Mouse (Mus musculus) adrenal gland, postnatal 0 days (tissue): ENCODE measurements around the gene Sox18. TPM values are rescaled to one million over a fixed set of nuclear protein-coding genes. Genes with fewer than 3 reads are reported as not detected.

Experiments used
- polyA plus RNA-seq: library from polyadenylated mRNA; unstranded; fragments of >200 nt; fragmentation: Nextera tagmentation; extraction: Ambion mirVana; gene quantifications from 2 replicates; pipeline ENCODE4 v1.2.1, GENCODE M21; 2015

Gene Sox18
- polyA plus RNA-seq: 18.4 and 38.6 TPM in 2 replicates

GRCm38 (mm10) chr2:181671326-181671725, at the start of gene Sox18:
Gene Sox18 (minus strand): TSS chr2:181671640.

GRCm38 (mm10) chr2:181714903-181715326, 43.5 kb upstream of the Sox18 start, which contains the start of gene Oprl1:
Gene Oprl1 (plus strand): TSS chr2:181715016.

DNA sequence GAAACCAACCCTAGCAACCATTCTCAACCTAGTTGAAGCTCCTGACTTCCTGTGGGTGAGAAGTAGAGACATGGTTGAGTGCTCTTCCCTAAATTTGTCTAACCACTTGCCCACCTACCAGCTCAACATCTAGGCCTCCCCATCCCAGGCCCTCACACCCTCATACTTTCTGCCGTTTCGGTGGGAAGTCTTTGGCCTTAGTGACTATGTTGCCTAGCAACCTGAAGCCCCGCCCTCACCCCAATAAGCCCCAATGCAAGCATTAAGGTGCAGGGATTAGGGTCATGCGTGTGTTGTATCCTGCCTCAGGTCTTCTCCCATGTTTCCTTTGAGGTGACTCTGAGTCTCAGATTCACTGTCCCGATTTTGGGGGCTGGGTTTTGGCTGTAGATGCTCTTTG, 26.8 kb upstream of the Sox18 start, which contains the start of gene Lkaaear1:
Gene Lkaaear1 (minus strand): TSS at position 202 of the 400 bp plus-strand sequence.

GRCm38 (mm10) chr2:181693339-181694280, 22.2 kb upstream of the Sox18 start, which contains the start of gene Rgs19:
Gene Rgs19 (minus strand): TSS chr2:181693977.

DNA sequence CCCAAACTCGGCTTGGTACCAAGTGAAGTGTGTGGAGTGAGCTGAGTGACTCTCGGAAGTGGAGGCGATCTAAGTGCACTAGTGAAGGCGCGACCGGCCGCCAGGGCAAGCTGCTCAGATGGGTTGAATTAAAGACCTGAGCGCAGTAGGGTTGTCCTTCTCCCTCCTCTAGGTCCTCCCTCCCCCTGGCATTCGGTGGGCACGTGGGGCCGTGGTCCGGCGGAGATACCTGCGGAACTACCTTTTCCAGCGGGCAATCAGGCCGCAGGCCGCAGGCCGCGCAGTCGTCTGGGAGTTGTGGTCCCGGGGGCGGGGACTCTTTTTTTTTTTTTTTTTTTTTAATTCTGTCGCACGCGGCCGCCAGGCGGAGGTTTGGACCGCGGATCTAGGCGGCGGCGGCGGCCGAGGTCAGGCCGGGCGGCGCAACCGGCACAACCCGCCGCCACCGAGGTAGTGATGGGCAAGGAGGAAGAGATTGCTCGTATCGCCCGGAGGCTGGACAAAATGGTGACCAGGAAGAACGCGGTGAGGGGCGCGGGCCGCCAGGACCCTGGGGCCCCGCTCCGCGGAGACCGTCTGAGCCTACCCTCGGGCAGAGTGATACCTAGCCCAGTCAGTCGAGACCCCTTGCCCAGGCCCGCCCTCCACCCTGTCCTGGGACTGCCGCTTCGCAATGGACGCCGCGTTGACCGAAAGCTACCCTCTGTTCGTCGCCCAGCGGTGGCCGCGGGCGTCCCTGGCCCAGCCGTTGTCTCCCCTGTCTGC, 8.7 kb upstream of the Sox18 start, which contains the start of gene Tcea2:
Gene Tcea2 (plus strand): TSS at position 360 of the 765 bp plus-strand sequence.

GRCm38 (mm10) chr2:181656734-181657133, 14.7 kb downstream of the Sox18 start, which contains the start of gene Gm29797:
Gene Gm29797 (plus strand): TSS chr2:181657034.

Other genes with a start within 250 kb of the Sox18 start
- gene Zbtb46, start 212.2 kb downstream of the Sox18 start, polyA plus RNA-seq: 12.8 and 16.5 TPM in 2 replicates
- gene Abhd16b, start 178.4 kb downstream of the Sox18 start, polyA plus RNA-seq: 0.26 TPM in 1 of 2 replicates, not detected in the other
- 209 and 229 TPM in 2 replicates for gene Tpd52l2, start 174.5 kb downstream of the Sox18 start, polyA plus RNA-seq
- gene Dnajc5, start 151.2 kb downstream of the Sox18 start, polyA plus RNA-seq: 47.4 and 56.3 TPM in 2 replicates
- gene Uckl1, start 86.7 kb downstream of the Sox18 start, polyA plus RNA-seq: 42.5 and 70.6 TPM in 2 replicates
- gene Prpf6, start 79.8 kb downstream of the Sox18 start, polyA plus RNA-seq: 29.2 and 43.1 TPM in 2 replicates
- gene Zfp512b, start 78.8 kb downstream of the Sox18 start, polyA plus RNA-seq: 29.7 and 35.5 TPM in 2 replicates
- gene Samd10, start 72.4 kb downstream of the Sox18 start, polyA plus RNA-seq: 21.4 and 21.8 TPM in 2 replicates
- gene Gm29797, start 14.6 kb downstream of the Sox18 start, polyA plus RNA-seq: 0.37 TPM in 1 of 2 replicates, not detected in the other
- gene Tcea2, start 8.7 kb upstream of the Sox18 start, polyA plus RNA-seq: 15.1 and 18.1 TPM in 2 replicates
- 23.9 and 30.7 TPM in 2 replicates for gene Rgs19, start 22.3 kb upstream of the Sox18 start, polyA plus RNA-seq
- gene Lkaaear1, start 26.8 kb upstream of the Sox18 start, polyA plus RNA-seq: not detected in 2 replicates
- 3.3 and 9.9 TPM in 2 replicates for gene Oprl1, start 43.4 kb upstream of the Sox18 start, polyA plus RNA-seq
- gene Myt1, start 91.7 kb upstream of the Sox18 start, polyA plus RNA-seq: 3.6 and 4.9 TPM in 2 replicates
- 29.2 and 43.9 TPM in 2 replicates for gene Pcmtd2, start 166.2 kb upstream of the Sox18 start, polyA plus RNA-seq
- 46.9 and 51.9 TPM in 2 replicates for gene Polr3k, start 192.7 kb upstream of the Sox18 start, polyA plus RNA-seq